Mouse (Mus musculus) CH12.LX (cell line): ENCODE measurements around the gene Gm20388.

ENCODE experiments used
- CHD1 ChIP-seq: IDR thresholded peaks from 2 replicates; pipeline ENCODE4 v1.6.1; 2012; ENCODE audit warnings: low read depth, low read length, improper control_type of control experiment, inconsistent platforms
- CTCF ChIP-seq, 2 experiments: IDR thresholded peaks in 1 of 2; conservative IDR thresholded peaks in 1 of 2; 2 replicates each; pipeline ENCODE4 v1.5.1; 2011 to 2012; ENCODE audit warnings: low read depth in 2 of 2, low read length in 2 of 2, improper control_type of control experiment in 1 of 2, inconsistent platforms in 1 of 2, mild to moderate bottlenecking in 1 of 2, moderate library complexity in 1 of 2
- EP300 ChIP-seq: IDR thresholded peaks from 2 replicates; pipeline ENCODE4 v1.6.1; 2011; ENCODE audit warnings: low read length, improper control_type of control experiment
- HCFC1 ChIP-seq: IDR thresholded peaks from 2 replicates; pipeline ENCODE4 v1.6.1; 2012; ENCODE audit warnings: low read depth, mild to moderate bottlenecking, inconsistent platforms, low read length, improper control_type of control experiment
- JUN ChIP-seq: IDR thresholded peaks from 2 replicates; pipeline ENCODE4 v1.6.1; 2011; ENCODE audit warnings: low read depth, mild to moderate bottlenecking, low read length, improper control_type of control experiment, moderate library complexity; ENCODE audit not compliant: insufficient read depth
- MAX ChIP-seq: IDR thresholded peaks from 2 replicates; pipeline ENCODE4 v1.6.1; 2011; ENCODE audit warnings: low read length, improper control_type of control experiment
- MEF2A ChIP-seq: IDR thresholded peaks from 2 replicates; pipeline ENCODE4 v1.6.1; 2014; ENCODE audit warnings: low read depth, mild to moderate bottlenecking, inconsistent platforms, low read length, improper control_type of control experiment, borderline replicate concordance
- POLR2A ChIP-seq: IDR thresholded peaks from 2 replicates; pipeline ENCODE4 v1.6.1; 2011; ENCODE audit warnings: low read depth, mild to moderate bottlenecking, improper control_type of control experiment, low read length
- RAD21 ChIP-seq: IDR thresholded peaks from 2 replicates; pipeline ENCODE4 v1.6.1; 2011; ENCODE audit warnings: low read depth, mild to moderate bottlenecking, low read length, improper control_type of control experiment, moderate library complexity
- UBTF ChIP-seq: IDR thresholded peaks from 2 replicates; pipeline ENCODE4 v1.6.1; 2012; ENCODE audit warnings: low read depth, mild to moderate bottlenecking, inconsistent platforms, low read length, improper control_type of control experiment, moderate library complexity
- USF1 ChIP-seq: IDR thresholded peaks from 2 replicates; pipeline ENCODE4 v1.6.1; 2014; ENCODE audit warnings: low read depth, mild to moderate bottlenecking, inconsistent platforms, low read length, improper control_type of control experiment
- ZC3H11A ChIP-seq: IDR thresholded peaks from 2 replicates; pipeline ENCODE4 v1.6.1; 2012; ENCODE audit warnings: low read depth, mild to moderate bottlenecking, inconsistent platforms, low read length, improper control_type of control experiment

DNA sequence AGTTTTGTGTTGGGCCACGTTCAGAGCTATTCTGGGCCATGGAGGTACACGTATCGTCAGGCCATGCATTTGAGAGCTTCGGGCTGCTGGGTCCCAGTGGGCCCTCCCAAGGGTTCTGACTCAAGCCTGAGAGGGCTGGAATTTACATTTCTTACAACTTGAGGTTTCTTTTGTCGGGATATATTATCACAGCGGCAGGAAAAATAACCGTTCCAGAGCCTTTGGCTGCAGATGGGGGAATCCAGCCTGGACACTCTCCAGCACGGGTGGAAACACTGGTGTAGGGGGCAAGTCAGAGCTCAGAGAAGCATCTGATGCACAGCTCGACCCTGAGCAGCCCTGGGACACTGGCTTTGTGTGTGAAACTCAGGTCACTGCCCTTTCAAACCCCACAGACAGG, 2192.6 kb downstream of the Gm20388 start:
- TF ChIP-seq CTCF (conservative IDR thresholded peaks at IDR 0.05 in 1 of 2, IDR thresholded peaks at IDR 0.05 in 1 of 2; ENCODE audit: low read depth in 2 of 2, low read length in 2 of 2) (no peak), MAX (no peak), CHD1 (no peak), JUN (no peak), HCFC1 (no peak), POLR2A (no peak), RAD21 (no peak), EP300 (no peak), ZC3H11A (no peak), USF1 (no peak), UBTF (no peak), MEF2A (no peak)
